Mouse (Mus musculus) 3134 (cell line): ENCODE results near the gene Srxn1.

Experiments
- DNase-seq: peaks from one replicate; pipeline ENCODE4 v3.0.0-alpha.2; 2011; ENCODE audit warnings: low spot score; ENCODE audit not compliant: insufficient read length; ENCODE audit errors: extremely low read depth

Srxn1 gene

GRCm38 (mm10) chr2:152153361-152153760 lies 48.0 kb downstream of the Srxn1 start:
- no peak for DNase-seq

GRCm38 (mm10) chr2:152155414-152156208 lies 50.3 kb downstream of the Srxn1 start:
- DNase-seq = no peak

GRCm38 (mm10) chr2:152156471-152156870 lies 51.2 kb downstream of the Srxn1 start:
- no peak for DNase-seq

- no peak for DNase-seq
These were observed 54.2 kb downstream of the Srxn1 start for GRCm38 (mm10) chr2:152159487-152159886.
